Mouse (Mus musculus): ENCODE results near the gene Slc6a20a.
"Not testable (repeated sequence)": the region's sequence is repeated elsewhere in the genome, so short reads cannot be mapped to it uniquely, and the experiment has no call there.

The Slc6a20a gene

GRCm38 (mm10) chr9:123678327-123679105 lies at the start of gene Slc6a20a, which contains the start of gene Ccr9:
Gene Slc6a20a (minus strand): TSS chr9:123678885.
Gene Ccr9 (plus strand): TSS chr9:123678439.
- no peak for DNase-seq

- no peak for DNase-seq
Measured at GRCm38 (mm10) chr9:123722737-123723493, 44.2 kb upstream of the Slc6a20a start.

- peak; percentile 98 for DNase-seq
Measured at GRCm38 (mm10) chr9:123717186-123718008, 38.7 kb upstream of the Slc6a20a start, which contains the start of gene Lztfl1. Gene Lztfl1 (minus strand): TSS chr9:123717697.

- DNase-seq, result no peak
Measured at GRCm38 (mm10) chr9:123716301-123716700, 37.6 kb upstream of the Slc6a20a start.

- DNase-seq, result no peak
Measured at GRCm38 (mm10) chr9:123713111-123713510, 34.4 kb upstream of the Slc6a20a start.

GRCm38 (mm10) chr9:123709226-123709625 lies 30.5 kb upstream of the Slc6a20a start:
- DNase-seq, result no peak

- no peak for DNase-seq
Measured at GRCm38 (mm10) chr9:123701822-123702221, 23.1 kb upstream of the Slc6a20a start.

DNA sequence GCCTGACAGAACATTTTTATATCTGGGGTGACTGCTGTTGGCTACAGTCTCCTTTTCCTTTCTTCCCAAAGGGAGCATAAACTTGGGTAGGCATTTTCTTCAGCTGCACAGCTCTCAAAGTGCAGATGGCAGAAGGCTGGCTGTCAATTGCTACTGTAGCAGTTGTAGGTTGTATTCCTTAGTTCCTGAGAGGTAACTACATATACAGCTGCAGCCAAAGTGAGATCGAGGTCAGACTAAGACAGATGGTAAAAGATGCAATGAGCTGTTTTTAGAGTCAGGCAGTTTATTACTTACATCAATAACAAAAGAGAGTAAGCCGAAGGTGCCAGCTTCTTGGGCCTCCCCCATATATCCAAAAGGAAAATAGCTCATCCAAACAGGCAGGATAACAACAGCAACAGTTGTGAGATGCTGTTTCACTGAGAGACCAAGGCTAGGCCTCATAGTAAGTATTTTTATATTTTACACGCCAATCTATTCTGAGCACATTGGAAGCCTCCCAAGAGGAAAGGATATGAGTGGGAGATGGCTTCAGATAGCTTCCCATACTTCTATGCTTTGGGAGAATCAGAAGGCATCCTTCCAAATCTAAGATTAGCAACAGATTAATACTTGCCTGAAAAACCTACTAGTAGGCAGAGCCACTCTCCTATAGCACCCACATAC lies 17.1 kb upstream of the Slc6a20a start:
- peak; percentile 51 for DNase-seq

- no peak for DNase-seq
Measured at GRCm38 (mm10) chr9:123688227-123688626, 9.5 kb upstream of the Slc6a20a start.

DNA sequence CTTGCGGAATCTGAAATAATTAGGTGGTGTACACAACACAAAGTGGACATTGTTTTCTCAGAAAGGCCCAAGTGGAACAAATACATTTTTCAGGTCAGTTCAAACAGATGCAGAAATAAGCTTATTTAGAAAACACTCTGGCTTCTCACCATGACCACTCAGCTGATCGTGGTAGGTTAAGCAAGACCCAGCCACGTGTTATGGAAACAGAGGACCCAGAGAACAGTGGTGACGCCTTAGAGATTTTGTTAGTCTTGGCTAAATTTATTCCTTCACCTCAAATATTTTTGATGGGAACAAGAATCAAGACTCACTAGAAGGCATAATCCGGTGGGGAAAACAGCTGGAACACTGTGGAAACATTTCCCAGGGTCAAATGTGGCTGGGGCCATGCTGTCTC lies 7.5 kb upstream of the Slc6a20a start:
- no peak for DNase-seq

- no peak for DNase-seq
Measured at GRCm38 (mm10) chr9:123683704-123684103, 5.0 kb upstream of the Slc6a20a start.

DNA sequence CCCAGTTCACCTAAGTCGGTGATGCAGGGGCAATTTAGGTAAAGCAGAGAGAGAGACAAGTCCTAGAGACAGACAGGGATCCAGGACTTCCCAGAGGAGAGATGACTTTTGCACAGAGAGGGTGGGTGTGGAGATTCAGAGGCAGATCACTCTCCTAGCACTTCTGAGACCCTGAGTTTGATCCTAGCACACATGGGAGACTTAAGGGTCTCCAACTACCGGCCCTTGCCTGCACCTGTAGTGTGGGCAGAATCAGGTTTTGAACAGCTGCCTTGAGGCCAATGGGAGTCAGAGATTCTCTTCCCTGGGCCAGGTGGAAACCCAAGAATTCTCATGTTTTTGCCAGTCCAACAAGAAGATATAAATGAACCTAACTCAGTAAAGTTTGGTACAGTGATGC lies 513 bp upstream of the Slc6a20a start:
- DNase-seq, result no peak

DNA sequence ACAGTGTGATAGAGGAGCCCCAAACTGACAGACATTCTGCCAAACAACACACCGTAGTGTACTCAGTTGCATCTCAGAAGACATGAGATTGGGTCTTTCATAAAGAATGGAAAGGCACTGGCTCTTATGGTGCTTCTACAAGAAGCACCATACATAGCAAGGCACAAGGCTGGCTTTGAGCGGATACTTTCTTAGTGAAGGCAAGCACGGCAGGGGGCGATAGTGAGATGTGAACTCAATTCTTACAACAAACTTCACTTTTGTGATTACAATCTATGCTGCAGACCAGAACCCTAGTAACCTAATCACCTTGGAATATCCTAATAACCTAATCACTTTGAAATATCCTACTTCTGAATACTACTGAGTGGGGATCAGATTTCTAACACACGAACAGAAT lies 13.0 kb downstream of the Slc6a20a start:
- peak; percentile 23 for DNase-seq

DNA sequence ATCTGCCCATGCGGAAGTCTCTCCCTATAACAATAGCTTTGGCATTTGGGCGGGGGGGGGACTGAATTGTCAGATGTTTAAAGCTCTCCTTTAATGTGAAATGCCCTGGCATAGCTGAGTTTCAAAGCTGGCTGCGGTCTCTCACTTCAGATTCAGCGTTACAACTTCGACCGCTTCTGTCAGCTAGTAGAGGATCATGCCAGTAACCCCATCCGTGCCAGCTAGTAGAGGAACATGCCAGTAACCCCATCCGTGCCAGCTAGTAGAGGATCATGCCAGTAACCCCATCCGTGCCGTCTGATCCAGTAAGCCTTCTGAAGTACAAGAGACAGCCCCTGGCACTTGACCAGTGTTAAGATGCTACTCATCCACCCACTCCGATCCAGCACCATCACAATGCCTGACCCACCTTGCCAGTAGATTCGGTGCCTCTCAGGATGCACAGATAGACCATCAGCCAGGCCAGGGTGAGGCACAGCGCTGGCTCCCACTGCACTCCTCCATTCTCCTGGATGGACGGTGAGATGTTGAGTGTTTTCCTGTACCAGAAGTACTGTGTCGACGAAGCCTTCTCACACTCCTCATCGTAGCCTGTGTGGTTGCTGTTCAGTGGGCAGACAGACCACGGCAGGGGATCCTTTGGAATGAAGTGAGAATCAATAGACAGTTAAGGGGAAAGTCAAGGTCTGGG lies 18.6 kb downstream of the Slc6a20a start:
- DNase-seq, result not testable (repeated sequence)

- DNase-seq, result no peak
Measured at GRCm38 (mm10) chr9:123658981-123659380, 19.7 kb downstream of the Slc6a20a start.

GRCm38 (mm10) chr9:123657457-123657856 lies 21.2 kb downstream of the Slc6a20a start:
- DNase-seq, result no peak

- DNase-seq, result no peak
Measured at GRCm38 (mm10) chr9:123651369-123651768, 27.3 kb downstream of the Slc6a20a start.

GRCm38 (mm10) chr9:123649785-123650511 lies 28.7 kb downstream of the Slc6a20a start:
- no peak for DNase-seq

GRCm38 (mm10) chr9:123640106-123640505 lies 38.6 kb downstream of the Slc6a20a start:
- no peak for DNase-seq

- DNase-seq, result peak; percentile 9
Measured at GRCm38 (mm10) chr9:123638668-123639089, 40.0 kb downstream of the Slc6a20a start.

DNA sequence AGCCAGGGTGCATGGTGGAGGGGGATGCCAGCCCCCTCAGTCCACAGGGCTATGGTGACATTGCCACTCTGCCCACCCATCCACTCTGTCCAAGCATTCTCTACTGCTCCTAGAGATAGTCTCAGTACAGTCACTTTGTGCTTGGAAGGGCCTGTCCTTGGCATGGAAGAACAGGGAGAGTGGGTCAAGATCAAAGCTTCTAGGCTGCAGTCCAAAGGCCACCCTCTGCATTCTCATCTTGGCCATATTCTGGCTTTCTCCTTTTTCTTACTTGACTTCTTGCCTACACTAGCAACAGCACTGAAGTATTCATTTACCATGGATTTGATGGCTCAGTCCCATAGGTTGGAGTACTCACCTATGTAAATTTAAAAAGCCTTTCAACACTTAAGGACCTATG lies 40.5 kb downstream of the Slc6a20a start:
- DNase-seq, result no peak

Measured in layer of hippocampus, adult 9-11 months (tissue).